Mouse (Mus musculus): Measurements from ENCODE around the gene Dusp3.

Dusp3 gene

DNA sequence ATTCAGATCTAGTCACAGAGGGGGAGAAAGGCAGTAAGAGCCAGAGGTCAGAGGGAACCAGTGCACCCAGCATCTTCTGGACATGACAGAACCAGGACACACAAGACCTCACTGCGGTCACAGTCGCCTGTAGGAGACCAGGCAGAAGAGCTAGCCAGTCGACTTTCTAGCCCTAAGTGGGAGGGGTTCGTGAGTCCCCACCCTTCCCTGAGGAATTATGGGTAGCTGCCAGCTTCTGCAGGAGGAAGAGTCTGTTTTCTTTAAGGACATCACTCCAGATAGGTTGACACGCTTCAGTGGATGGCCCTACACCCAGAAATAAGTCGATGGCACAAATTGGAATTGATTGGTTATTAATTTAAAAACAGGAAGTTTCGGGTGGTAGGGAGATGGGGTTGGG, 50.4 kb downstream of the Dusp3 start:
- DNase-seq (ENCODE audit: low spot score in 2 of 2): no peak

DNA sequence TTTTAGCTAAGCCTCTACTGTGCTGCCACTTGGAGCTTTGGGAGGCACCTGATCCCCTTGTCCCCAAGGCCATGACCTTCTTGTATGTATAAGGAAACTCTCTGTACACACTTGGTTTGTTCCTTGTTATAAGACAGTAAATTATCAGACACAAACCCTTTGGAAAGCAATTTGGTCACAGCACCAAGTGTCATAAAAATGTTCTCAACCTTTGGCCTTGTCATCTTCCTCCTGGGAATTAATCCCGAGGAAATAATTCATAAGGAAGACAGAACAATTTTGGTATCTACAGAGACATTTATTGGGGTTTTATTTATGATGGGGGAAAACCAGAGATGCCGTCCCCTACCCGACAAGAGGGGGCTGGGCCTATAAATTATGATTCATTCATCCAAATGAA, 51.1 kb downstream of the Dusp3 start:
- no peak for DNase-seq (ENCODE audit: low spot score in 2 of 2)

GRCm38 (mm10) chr11:101931978-101932377, 54.8 kb downstream of the Dusp3 start:
- DNase-seq (ENCODE audit: low spot score in 2 of 2): no peak

DNA sequence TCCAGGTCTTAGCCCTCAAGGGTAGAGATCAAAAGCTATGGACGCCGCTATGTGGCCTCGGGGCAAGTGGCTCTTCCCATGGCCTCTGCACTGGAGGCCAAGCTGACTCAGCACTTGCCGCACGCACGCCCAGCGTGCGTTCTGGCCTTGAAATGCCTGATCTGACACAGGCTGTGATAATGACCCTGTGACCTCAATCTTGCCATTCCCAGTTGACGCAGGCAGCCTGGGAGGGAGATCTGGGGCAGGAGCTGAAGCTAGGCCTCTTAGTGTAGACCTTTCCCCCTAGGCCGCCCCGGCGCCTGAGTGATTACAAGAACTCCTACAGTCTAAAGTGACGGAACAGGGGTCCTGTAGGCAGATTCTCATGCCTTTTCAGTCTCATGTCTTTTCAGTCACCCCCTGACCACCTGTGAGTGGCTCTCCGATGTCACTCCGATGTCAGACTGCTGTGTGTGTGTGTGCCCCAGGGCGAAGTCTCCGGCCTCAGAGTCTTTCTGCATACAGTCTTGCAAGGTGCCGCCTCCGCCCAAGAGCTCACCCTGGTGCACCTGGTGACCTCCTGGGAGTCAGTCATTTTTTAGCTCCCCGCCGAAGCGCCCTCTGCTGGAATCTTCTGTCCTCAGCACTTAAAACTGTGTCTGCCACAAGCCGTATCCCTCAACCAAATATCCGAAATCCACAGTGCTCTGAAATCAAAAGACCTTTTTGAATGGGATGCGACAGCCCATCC, 58.6 kb downstream of the Dusp3 start:
- peak in 1 of 2 experiments; percentile 34 for DNase-seq (ENCODE audit: low spot score in 2 of 2)

GRCm38 (mm10) chr11:101926951-101927589, 59.7 kb downstream of the Dusp3 start:
- no peak for DNase-seq (ENCODE audit: low spot score in 2 of 2)

GRCm38 (mm10) chr11:101925636-101926035, 61.2 kb downstream of the Dusp3 start:
- no peak for DNase-seq (ENCODE audit: low spot score in 2 of 2)

- no peak for DNase-seq (ENCODE audit: low spot score in 2 of 2)
These were observed 62.3 kb downstream of the Dusp3 start for GRCm38 (mm10) chr11:101924441-101924976.

DNA sequence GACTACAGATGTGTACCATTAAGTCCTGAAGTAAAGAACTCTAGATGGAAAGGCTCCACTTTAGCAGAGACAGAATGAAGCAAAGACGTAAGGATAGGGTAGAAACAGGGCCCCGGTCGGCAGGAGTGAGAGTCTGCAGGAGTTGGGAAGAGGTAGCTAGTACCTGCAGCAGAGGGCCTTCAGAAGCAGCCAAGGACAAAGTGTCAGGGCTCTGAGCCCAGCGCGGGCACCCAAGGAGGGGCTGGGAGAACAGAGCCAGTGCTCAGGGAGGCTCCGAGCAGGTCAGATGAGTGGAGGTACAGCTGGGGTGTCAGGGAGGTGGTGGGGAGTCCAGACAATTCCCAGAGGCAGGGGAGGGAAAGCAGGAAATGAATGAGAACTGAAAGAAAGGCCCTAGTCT, 62.8 kb downstream of the Dusp3 start:
- no peak for DNase-seq (ENCODE audit: low spot score in 2 of 2)

- no peak for DNase-seq (ENCODE audit: low spot score in 2 of 2)
These were observed 65.4 kb downstream of the Dusp3 start for GRCm38 (mm10) chr11:101921361-101921952.

Data from natural killer cell, adult 2 months (primary cell).